In genomic region chr17:86505183-86505631, GRCm38 (mm10) we compare ENCODE assay signal across 10 mouse cellular contexts. TPM values are rescaled to one million over a fixed set of nuclear protein-coding genes. Genes with fewer than 3 reads are reported as not detected.
A peak's percentile ranks its signal among the peaks of the same experiment; 100 is the strongest.
DNase-seq lines count a peak whose midpoint lies in the region; ATAC-seq and TF ChIP-seq lines count a peak whose summit lies in the region.
"Had no signal": no experiment of that assay in that cellular context is flagged by ENCODE, and none has a peak within 500 bp of the region (broad histone marks: within the 10 kb centered on the region; RNA-seq: fewer than 3 reads in every experiment).

Gm10309 (minus strand) TSS chr17:86505232.

- no peaks in the 10 kb centered on the region for H3K9me3 ChIP-seq in intestine, embryonic 15.5 days

- peak within 1 kb of the TSS; percentile 43 for H3K27ac ChIP-seq in liver, adult 2 months (replicated peaks; ENCODE audit: insufficient read depth, low read depth, low read length)
- no peak within 1 kb of the TSS for H3K27ac ChIP-seq in intestine, embryonic 15.5 days

- TF ChIP-seq CTCF in liver, adult 2 months (IDR thresholded peaks at IDR 0.05; ENCODE audit: low read depth, low read length): no peak

- WGBS in liver, adult 2 months: 73% methylated on average over 8 of the region's 8 CpGs
- WGBS in intestine, embryonic 15.5 days: 89% methylated on average over 8 of the region's 8 CpGs

- ATAC-seq in intestine, embryonic 15.5 days: no peak
- ATAC-seq in monocyte, adult 5-6 weeks (replicated peaks; ENCODE audit: insufficient number of reproducible peaks, low FRiP score, low TSS enrichment, poor library complexity, severe bottlenecking): no peak
- ATAC-seq in granulocyte monocyte progenitor cell, adult 5-6 weeks (replicated peaks; ENCODE audit: poor library complexity, severe bottlenecking): no peak
- ATAC-seq: Patski had no signal

- peak; percentile 83 for DNase-seq in liver, adult 2 months (ENCODE audit: extremely low read depth, low read depth, low spot score)
- DNase-seq in liver: no peak
- DNase-seq in cerebellum, adult 9-11 months: peak; percentile 84
- peak; percentile 57 for DNase-seq in layer of hippocampus, adult 9-11 months
- peak; percentile 69 for DNase-seq in skeletal muscle tissue, adult 2 months (ENCODE audit: low read depth, low spot score)

- TF ChIP-seq POLR2A in liver, adult 2 months (IDR thresholded peaks at IDR 0.05; ENCODE audit: extremely low read depth, insufficient read depth, low read length): no peak

- no peaks in the 10 kb centered on the region for H3K27me3 ChIP-seq in liver, adult 2 months (ENCODE audit: control insufficient read depth, insufficient read depth, low read length)
- no peaks in the 10 kb centered on the region for H3K27me3 ChIP-seq in intestine, embryonic 15.5 days (replicated peaks)
- H3K27me3 ChIP-seq: Patski had no signal

- no peak within 1 kb of the TSS for H3K9ac ChIP-seq in liver, adult 2 months (ENCODE audit: low read depth, low read length)
- no peak within 1 kb of the TSS for H3K9ac ChIP-seq in intestine, embryonic 15.5 days

- H3K36me3 ChIP-seq in liver, adult 2 months (ENCODE audit: control insufficient read depth, insufficient read depth, low read length): no peaks in the 10 kb centered on the region
- H3K36me3 ChIP-seq in intestine, embryonic 15.5 days: no peaks in the 10 kb centered on the region

- H3K4me1 ChIP-seq in liver, adult 2 months (ENCODE audit: control insufficient read depth, insufficient read depth, low read length): peaks cover 20% of the 10 kb centered on the region
- H3K4me1 ChIP-seq in intestine, embryonic 15.5 days (replicated peaks): 0 out of 2 replicates have a peak, but pooled peaks cover 2% of the 10 kb centered on the region

- no peak within 1 kb of the TSS for H3K4me2 ChIP-seq in intestine, embryonic 15.5 days (replicated peaks)

- H3K79me2 ChIP-seq in liver, adult 2 months (ENCODE audit: control insufficient read depth, insufficient read depth, low read length): no peaks in the 10 kb centered on the region

- no peak within 1 kb of the TSS for H3K4me3 ChIP-seq in liver, adult 2 months (ENCODE audit: insufficient read depth, low read depth, low read length)
- no peak within 1 kb of the TSS for H3K4me3 ChIP-seq in intestine, embryonic 15.5 days (replicated peaks)

RNA-seq across cellular contexts. Expression of gene Gm10309, which starts in this region (rescaled TPM):
- total RNA-seq in liver, adult 2 months (2014; rRNA removed): 0.07 TPM in 1 of 2 replicates, not detected in the other
- polyA plus RNA-seq in liver, adult 2 months (2012; rRNA removed): not detected in 2 replicates
- 0.16 and 0.21 TPM in 2 replicates for polyA plus RNA-seq in intestine, embryonic 15.5 days (2015; fragmentation: Nextera tagmentation; extraction: Ambion mirVana)
- total RNA-seq in monocyte, adult 5-6 weeks (2017): not detected in 3 replicates
- total RNA-seq in granulocyte monocyte progenitor cell, adult 5-6 weeks (2014; fragmentation: Nextera tagmentation): not detected in 2 replicates
- total RNA-seq in granulocyte monocyte progenitor cell, adult 5-6 weeks (2017): not detected in 2 replicates
- total RNA-seq: layer of hippocampus, postnatal 25 days had no signal
- polyA plus RNA-seq: Patski had no signal

Comparison
In these comparisons a context has a peak if more than half of its experiments do, and no peak if none do; other contexts are left out.
1. Peak in DNase-seq and H3K27ac ChIP-seq in liver, adult 2 months; RNA of the gene not detected or under 1 TPM.